In genomic region chr11:98971316-98972031, GRCm38 (mm10) we compare ENCODE assay signal across 8 mouse cellular contexts. TPM values are rescaled to one million over a fixed set of nuclear protein-coding genes. Genes with fewer than 3 reads are reported as not detected.
DNase-seq lines count a peak whose midpoint lies in the region; ATAC-seq and TF ChIP-seq lines count a peak whose summit lies in the region.
"Had no signal": no experiment of that assay in that cellular context is flagged by ENCODE, and none has a peak within 500 bp of the region (broad histone marks: within the 10 kb centered on the region; RNA-seq: fewer than 3 reads in every experiment).

No protein-coding gene starts in this region.

- ATAC-seq in forebrain, embryonic 14.5 days, result no peak
- no peak for ATAC-seq in intestine, postnatal 0 days
- no peak for ATAC-seq in stomach, embryonic 16.5 days (ENCODE audit: insufficient read depth, low FRiP score)

- WGBS in lung, adult 2 months, result 68% methylated on average over 23 of the region's 23 CpGs
- 64% methylated on average over 23 of the region's 23 CpGs for WGBS in forebrain, embryonic 14.5 days
- 74% methylated on average over 23 of the region's 23 CpGs for WGBS in intestine, postnatal 0 days
- 66% methylated on average over 23 of the region's 23 CpGs for WGBS in stomach, embryonic 16.5 days

- no peak for TF ChIP-seq CTCF in lung, adult 2 months (IDR thresholded peaks at IDR 0.05; ENCODE audit: insufficient read depth, low read length)
- no peak for TF ChIP-seq CTCF in intestine, postnatal 0 days (IDR thresholded peaks at IDR 0.05; ENCODE audit: low read depth)

- no peaks in the 10 kb centered on the region for H3K27me3 ChIP-seq in forebrain, embryonic 14.5 days (replicated peaks; ENCODE audit: control insufficient read depth, insufficient read depth, low read length)
- no peaks in the 10 kb centered on the region for H3K27me3 ChIP-seq in intestine, postnatal 0 days (replicated peaks; ENCODE audit: control insufficient read depth, insufficient read depth, low read length)
- no peaks in the 10 kb centered on the region for H3K27me3 ChIP-seq in stomach, embryonic 16.5 days (ENCODE audit: control insufficient read depth, insufficient read depth, low read length)

- H3K9ac ChIP-seq in forebrain, embryonic 14.5 days (ENCODE audit: low read length), result no peak overlapping the region
- H3K9ac ChIP-seq in intestine, postnatal 0 days (ENCODE audit: low read depth, low read length), result no peak overlapping the region
- 0 out of 2 replicates have a peak overlapping the region, but pooled peaks have one; percentile 23 for H3K9ac ChIP-seq in stomach, embryonic 16.5 days (ENCODE audit: low read length)

- peak; percentile 80 for DNase-seq in lung, postnatal 10 days
- DNase-seq in lung, adult 2 months, result no peak
- peak; percentile 67 to 80 for DNase-seq in adrenal gland, postnatal 36 days
- peak; percentile 82 for DNase-seq in forebrain, embryonic 14.5 days (ENCODE audit: low spot score)
- DNase-seq in liver, result no peak

- H3K9me3 ChIP-seq in forebrain, embryonic 14.5 days (replicated peaks; ENCODE audit: control insufficient read depth, low read length), result no peaks in the 10 kb centered on the region
- no peaks in the 10 kb centered on the region for H3K9me3 ChIP-seq in intestine, postnatal 0 days (ENCODE audit: control insufficient read depth)
- no peaks in the 10 kb centered on the region for H3K9me3 ChIP-seq in stomach, embryonic 16.5 days (replicated peaks; ENCODE audit: control insufficient read depth, low read length)

- TF ChIP-seq POLR2A in lung, adult 2 months (IDR thresholded peaks at IDR 0.05; ENCODE audit: borderline replicate concordance, extremely low read depth, low read depth, low read length), result no peak

- H3K36me3 ChIP-seq in forebrain, embryonic 14.5 days (ENCODE audit: control insufficient read depth, insufficient read depth, low read length), result peaks cover 19% of the 10 kb centered on the region
- H3K36me3 ChIP-seq in intestine, postnatal 0 days (ENCODE audit: control insufficient read depth, insufficient read depth), result peaks cover 78% of the 10 kb centered on the region
- peaks cover 25% of the 10 kb centered on the region for H3K36me3 ChIP-seq in stomach, embryonic 16.5 days (ENCODE audit: control insufficient read depth, insufficient read depth, low read length)

- no peak overlapping the region for H3K4me2 ChIP-seq in forebrain, embryonic 14.5 days (ENCODE audit: low read length)
- no peak overlapping the region for H3K4me2 ChIP-seq in intestine, postnatal 0 days (replicated peaks; ENCODE audit: low read depth)
- no peak overlapping the region for H3K4me2 ChIP-seq in stomach, embryonic 16.5 days (ENCODE audit: low read depth, low read length)

- no peak overlapping the region for H3K4me3 ChIP-seq in lung, adult 2 months (replicated peaks; ENCODE audit: extremely low read depth, low read depth, low read length)
- H3K4me3 ChIP-seq in forebrain, embryonic 14.5 days (ENCODE audit: low read depth, low read length), result no peak overlapping the region
- H3K4me3 ChIP-seq in intestine, postnatal 0 days (ENCODE audit: low read depth, low read length), result no peak overlapping the region
- no peak overlapping the region for H3K4me3 ChIP-seq in stomach, embryonic 16.5 days (replicated peaks; ENCODE audit: low read length)

- H3K27ac ChIP-seq in forebrain, embryonic 14.5 days (ENCODE audit: low read depth, low read length), result peak overlapping the region; percentile 94
- H3K27ac ChIP-seq in intestine, postnatal 0 days (ENCODE audit: low read depth, low read length), result peak overlapping the region; percentile 1; the same call in 1 of the 2 replicates
- peak overlapping the region; percentile 41; the same call in 1 of the 2 replicates for H3K27ac ChIP-seq in stomach, embryonic 16.5 days (ENCODE audit: low read length)

- peaks cover 23% of the 10 kb centered on the region for H3K4me1 ChIP-seq in lung, adult 2 months (ENCODE audit: control insufficient read depth, insufficient read depth, low read length)
- peaks cover 50% of the 10 kb centered on the region for H3K4me1 ChIP-seq in forebrain, embryonic 14.5 days (ENCODE audit: control insufficient read depth, insufficient read depth, low read length)
- H3K4me1 ChIP-seq in intestine, postnatal 0 days (replicated peaks; ENCODE audit: control insufficient read depth, insufficient read depth, low read length), result 0 out of 2 replicates have a peak, but pooled peaks cover 3% of the 10 kb centered on the region
- H3K4me1 ChIP-seq in stomach, embryonic 16.5 days (ENCODE audit: control insufficient read depth, insufficient read depth, low read length), result peaks cover 45% of the 10 kb centered on the region

RNA-seq across cellular contexts. Expression of gene Gjd3, which starts 11.3 kb away (rescaled TPM):
- 0.29 and 0.40 TPM in 2 replicates for polyA plus RNA-seq in lung, adult 2 months (2012; rRNA removed)
- not detected for total RNA-seq in adrenal gland, postnatal 36 days (2021)
- 0.27 and 0.28 TPM in 2 replicates for polyA plus RNA-seq in forebrain, embryonic 14.5 days (2014; fragmentation: Nextera tagmentation; extraction: Ambion mirVana)
- 0.61 and 0.80 TPM in 2 replicates for polyA plus RNA-seq in intestine, postnatal 0 days (2015; fragmentation: Nextera tagmentation; extraction: Ambion mirVana)
- 0.44 TPM in 1 of 2 replicates, not detected in the other for polyA plus RNA-seq in stomach, embryonic 16.5 days (2015; fragmentation: Nextera tagmentation; extraction: Ambion mirVana)
- total RNA-seq: neutrophil, adult 5-6 weeks had no signal

RNA-seq across cellular contexts. Expression of gene Rara, which starts 43.9 kb away (rescaled TPM):
- polyA plus RNA-seq in lung, adult 2 months (2012; rRNA removed), result 59.0 and 62.2 TPM in 2 replicates
- 10 to 100 TPM; 20.0 to 24.5 TPM for total RNA-seq in adrenal gland, postnatal 36 days (2021)
- 8.2 and 9.8 TPM in 2 replicates for polyA plus RNA-seq in forebrain, embryonic 14.5 days (2014; fragmentation: Nextera tagmentation; extraction: Ambion mirVana)
- 22.2 and 22.4 TPM in 2 replicates for polyA plus RNA-seq in intestine, postnatal 0 days (2015; fragmentation: Nextera tagmentation; extraction: Ambion mirVana)
- 28.8 and 30.1 TPM in 2 replicates for polyA plus RNA-seq in stomach, embryonic 16.5 days (2015; fragmentation: Nextera tagmentation; extraction: Ambion mirVana)

RNA-seq across cellular contexts. Expression of gene Top2a, which starts 52.5 kb away (rescaled TPM):
- 0.58 and 1.4 TPM in 2 replicates for polyA plus RNA-seq in lung, adult 2 months (2012; rRNA removed)
- 10 to 100 TPM; 15.4 to 20.5 TPM for total RNA-seq in adrenal gland, postnatal 36 days (2021)
- polyA plus RNA-seq in forebrain, embryonic 14.5 days (2014; fragmentation: Nextera tagmentation; extraction: Ambion mirVana), result 135 and 150 TPM in 2 replicates
- polyA plus RNA-seq in intestine, postnatal 0 days (2015; fragmentation: Nextera tagmentation; extraction: Ambion mirVana), result 40.9 and 41.8 TPM in 2 replicates
- polyA plus RNA-seq in stomach, embryonic 16.5 days (2015; fragmentation: Nextera tagmentation; extraction: Ambion mirVana), result 186 and 188 TPM in 2 replicates

Comparison
In these comparisons a context has a peak if more than half of its experiments do, and no peak if none do; other contexts are left out.
1. DNase-seq: peak in lung, postnatal 10 days (single experiment), adrenal gland, postnatal 36 days (2 of 2) and forebrain, embryonic 14.5 days (single experiment); none in lung, adult 2 months (single experiment) and liver (single experiment).
2. H3K27ac ChIP-seq: peak in every context shown above with its lines; median percentile 94 in forebrain, embryonic 14.5 days; 41 in stomach, embryonic 16.5 days; 1 in intestine, postnatal 0 days.
3. RNA of gene Top2a, which starts 52.5 kb away (polyA plus RNA-seq): 186 to 188 TPM in stomach, embryonic 16.5 days, 135 to 150 TPM in forebrain, embryonic 14.5 days and 40.9 to 41.8 TPM in intestine, postnatal 0 days; 0.58 to 1.4 TPM in lung, adult 2 months; every median in the first group is over 10 times any median in the second.